Mouse (Mus musculus): ENCODE results near the gene Atrn.

DNA sequence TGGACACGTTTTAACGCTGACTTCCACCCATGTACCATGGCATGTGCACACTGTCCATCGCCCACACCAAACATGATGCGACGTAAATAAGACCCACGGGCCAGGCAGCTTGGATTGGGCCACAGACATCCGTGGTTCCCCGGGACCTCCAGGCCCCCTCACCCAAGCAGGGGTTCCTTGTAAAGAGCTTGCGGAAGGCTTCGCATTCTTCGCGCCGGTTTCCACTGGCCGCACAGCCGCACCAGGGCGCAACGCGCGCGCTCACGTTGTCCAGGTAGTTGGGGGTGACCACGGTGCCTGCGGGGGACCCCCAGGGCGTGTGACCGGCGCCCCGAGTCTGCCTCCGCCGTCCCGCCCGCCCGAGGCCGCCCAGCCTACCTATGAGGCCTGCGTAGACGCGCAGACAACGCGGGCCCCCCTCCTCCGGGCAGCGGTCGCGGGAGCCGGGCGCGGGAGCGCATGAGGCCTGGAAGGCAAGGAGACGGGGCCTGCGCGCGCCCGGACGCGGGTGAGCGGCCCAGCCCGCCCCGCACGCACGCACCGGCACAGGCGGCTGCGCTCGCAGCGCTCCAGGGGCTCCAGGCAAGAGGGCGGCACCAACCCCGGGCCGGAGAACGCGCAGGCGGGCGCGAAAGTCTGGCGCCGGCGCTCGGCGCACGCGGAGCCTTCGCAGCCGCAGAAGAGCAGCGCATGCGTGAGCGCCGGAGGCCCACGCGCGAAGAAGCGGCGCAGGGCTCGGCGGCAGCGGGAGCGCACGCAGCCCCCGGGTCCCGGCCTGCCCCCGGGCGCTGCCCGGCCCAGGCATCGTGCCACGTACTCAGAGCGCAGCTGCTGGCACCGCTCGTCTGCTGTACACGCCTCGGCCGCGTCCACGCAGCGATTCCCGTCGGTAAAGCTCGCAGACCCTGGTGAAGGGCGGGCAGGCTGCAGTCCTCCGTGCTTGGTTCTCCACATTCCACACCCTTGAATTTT, 134.8 kb downstream of the Atrn start:
- TF ChIP-seq POLR2A (IDR thresholded peaks at IDR 0.05; ENCODE audit: borderline replicate concordance, insufficient read depth, low read length) (0 out of 2 replicates have a peak, but pooled peaks have one; percentile 33), CTCF (IDR thresholded peaks at IDR 0.05; ENCODE audit: borderline replicate concordance, insufficient read depth, low read depth, low read length) (no peak)
